Mouse (Mus musculus) cerebellum, adult 9-11 months (tissue): ENCODE data around the gene Smok2b.
"Not testable (repeated sequence)": the region's sequence is repeated elsewhere in the genome, so short reads cannot be mapped to it uniquely, and the experiment has no call there.

Experiments used
- DNase-seq: peaks from one replicate; pipeline ENCODE4 v3.0.0; 2022

The Smok2b gene

GRCm38 (mm10) chr17:13240807-13241727, 11.0 kb downstream of the Smok2b start:
- DNase-seq, result not testable (repeated sequence)

GRCm38 (mm10) chr17:13254786-13255185, 24.7 kb downstream of the Smok2b start:
- DNase-seq, result not testable (repeated sequence)
